ENCODE assay signal across 7 mouse cellular contexts in the genomic region with DNA sequence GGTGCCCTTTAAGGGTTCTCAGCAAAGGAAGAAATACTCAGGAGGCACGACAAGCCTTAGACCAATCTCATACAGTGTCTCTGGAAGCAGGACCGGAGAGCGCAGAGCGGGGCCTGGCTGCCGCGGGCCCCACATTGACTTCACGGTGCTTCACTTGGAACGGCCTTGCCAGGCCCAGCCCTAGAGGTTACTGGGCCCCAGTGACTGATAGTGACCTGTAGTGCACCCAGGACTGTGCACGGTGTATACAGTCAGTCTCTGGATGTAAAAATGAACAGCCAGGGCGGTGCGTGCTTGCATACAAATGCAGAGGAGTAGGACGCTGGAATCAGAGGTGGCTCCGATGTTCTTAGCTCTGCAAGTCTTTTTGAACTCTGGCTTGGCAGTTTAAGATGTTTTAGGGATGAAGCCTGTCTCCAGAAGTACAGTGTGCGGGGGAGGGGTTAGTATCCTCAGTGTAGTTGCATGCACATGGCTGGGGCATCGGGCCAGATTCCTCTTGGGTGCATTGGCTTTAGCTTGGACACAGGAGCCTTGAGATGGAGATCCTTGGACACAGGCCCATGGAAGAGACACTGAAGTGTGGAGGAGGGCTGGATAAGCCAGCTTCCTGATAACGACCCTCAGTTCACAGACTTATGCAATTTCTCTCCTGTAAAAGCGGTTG. TPM values are rescaled to one million over a fixed set of nuclear protein-coding genes. Genes with fewer than 3 reads are reported as not detected.
DNase-seq lines count a peak whose midpoint lies in the region; ATAC-seq lines count a peak whose summit lies in the region.

No protein-coding gene starts in this region.

- peak; percentile 71 for DNase-seq in 3134 (ENCODE audit: extremely low read depth, insufficient read length, low spot score)
- DNase-seq in MEL-GATA-1-ER (ENCODE audit: extremely low read depth, low read depth), result peak; percentile 44
- DNase-seq in embryonic facial prominence, embryonic 14.5 days (ENCODE audit: low spot score), result peak; percentile 53
- peak; percentile 47 for DNase-seq in heart, postnatal 4 days
- peak; percentile 32 for DNase-seq in limb, embryonic 11.5 days (ENCODE audit: low spot score)
- no peak for DNase-seq in urinary bladder, adult 2 months (ENCODE audit: low spot score)

- 0 out of 2 replicates have a peak overlapping the region, but pooled peaks have one; percentile 14 for H3K4me3 ChIP-seq in embryonic facial prominence, embryonic 14.5 days (ENCODE audit: low read depth, low read length)
- H3K4me3 ChIP-seq in limb, embryonic 11.5 days (ENCODE audit: low read depth, low read length), result no peak overlapping the region
- H3K4me3 ChIP-seq in midbrain, embryonic 13.5 days (replicated peaks), result no peak overlapping the region

- ATAC-seq in embryonic facial prominence, embryonic 14.5 days (ENCODE audit: low read depth), result peak; percentile 32; the same call in 1 of the 2 replicates
- peak; percentile 41 for ATAC-seq in limb, embryonic 11.5 days (ENCODE audit: insufficient number of reproducible peaks, low FRiP score, low TSS enrichment, low read depth)
- ATAC-seq in midbrain, embryonic 13.5 days, result peak; percentile 58

- WGBS in embryonic facial prominence, embryonic 14.5 days, result 43% methylated on average over 17 of the region's 17 CpGs
- 58% methylated on average over 17 of the region's 17 CpGs for WGBS in limb, embryonic 11.5 days
- 53% methylated on average over 17 of the region's 17 CpGs for WGBS in midbrain, embryonic 13.5 days

- H3K9me3 ChIP-seq in embryonic facial prominence, embryonic 14.5 days (ENCODE audit: control insufficient read depth, low read length), result peaks cover 4% of the 10 kb centered on the region
- no peaks in the 10 kb centered on the region for H3K9me3 ChIP-seq in limb, embryonic 11.5 days (ENCODE audit: control insufficient read depth, low read length)
- peaks cover under 1% of the 10 kb centered on the region; the same call in 1 of the 2 replicates for H3K9me3 ChIP-seq in midbrain, embryonic 13.5 days

- 0 out of 2 replicates have a peak overlapping the region, but pooled peaks have one; percentile 57 for H3K9ac ChIP-seq in embryonic facial prominence, embryonic 14.5 days (ENCODE audit: low read depth, low read length)
- peak overlapping the region; percentile 32; the same call in 1 of the 2 replicates for H3K9ac ChIP-seq in limb, embryonic 11.5 days (ENCODE audit: low read length)
- H3K9ac ChIP-seq in midbrain, embryonic 13.5 days (replicated peaks), result peak overlapping the region; percentile 21; the same call in 1 of the 2 replicates

- peak overlapping the region; percentile 44 for H3K4me2 ChIP-seq in embryonic facial prominence, embryonic 14.5 days (ENCODE audit: low read depth, low read length)
- peak overlapping the region; percentile 36; the same call in 1 of the 2 replicates for H3K4me2 ChIP-seq in limb, embryonic 11.5 days (ENCODE audit: low read depth, severe bottlenecking)
- H3K4me2 ChIP-seq in midbrain, embryonic 13.5 days (replicated peaks), result peak overlapping the region; percentile 31

- H3K4me1 ChIP-seq in embryonic facial prominence, embryonic 14.5 days (ENCODE audit: control insufficient read depth, insufficient read depth, low read length), result peaks cover 27% of the 10 kb centered on the region
- peaks cover 7% of the 10 kb centered on the region for H3K4me1 ChIP-seq in limb, embryonic 11.5 days (ENCODE audit: control insufficient read depth, insufficient read depth, low read length)
- H3K4me1 ChIP-seq in midbrain, embryonic 13.5 days (replicated peaks), result peaks cover 27% of the 10 kb centered on the region

- H3K36me3 ChIP-seq in embryonic facial prominence, embryonic 14.5 days (ENCODE audit: control insufficient read depth, insufficient read depth, low read length), result no peaks in the 10 kb centered on the region
- no peaks in the 10 kb centered on the region for H3K36me3 ChIP-seq in limb, embryonic 11.5 days (ENCODE audit: control insufficient read depth, insufficient read depth, low read length)
- H3K36me3 ChIP-seq in midbrain, embryonic 13.5 days, result no peaks in the 10 kb centered on the region

- peak overlapping the region; percentile 74 for H3K27ac ChIP-seq in embryonic facial prominence, embryonic 14.5 days (replicated peaks; ENCODE audit: low read depth, low read length)
- H3K27ac ChIP-seq in limb, embryonic 11.5 days (replicated peaks; ENCODE audit: low read depth, low read length), result no peak overlapping the region
- no peak overlapping the region; the same call in 1 of the 2 replicates for H3K27ac ChIP-seq in midbrain, embryonic 13.5 days

- H3K27me3 ChIP-seq in embryonic facial prominence, embryonic 14.5 days (replicated peaks; ENCODE audit: control insufficient read depth, insufficient read depth, low read length), result no peaks in the 10 kb centered on the region
- no peaks in the 10 kb centered on the region for H3K27me3 ChIP-seq in limb, embryonic 11.5 days (ENCODE audit: control insufficient read depth, insufficient read depth, low read length)
- no peaks in the 10 kb centered on the region for H3K27me3 ChIP-seq in midbrain, embryonic 13.5 days

RNA-seq across cellular contexts. Expression of a gene that starts 31.1 kb away (rescaled TPM):
- 992 and 1,026 TPM in 2 replicates for polyA plus RNA-seq in embryonic facial prominence, embryonic 14.5 days (2014; fragmentation: Nextera tagmentation; extraction: Ambion mirVana)
- 100 to 1,000 TPM; 434 to 461 TPM for total RNA-seq in heart, postnatal 4 days (2021)
- polyA plus RNA-seq in limb, embryonic 11.5 days (2014; fragmentation: Nextera tagmentation; extraction: Ambion mirVana), result 962 and 998 TPM in 2 replicates
- 474 and 477 TPM in 2 replicates for polyA plus RNA-seq in midbrain, embryonic 13.5 days (2015; fragmentation: Nextera tagmentation; extraction: Ambion mirVana)
- 969 and 1,107 TPM in 2 replicates for polyA plus RNA-seq in urinary bladder, adult 2 months (2012; rRNA removed)
